Mouse (Mus musculus) olfactory bulb, adult 2 months (tissue): ENCODE results near the gene Ddx23.

Source experiments
- CTCF ChIP-seq: fragments of 200-500 bp; IDR thresholded peaks from 2 replicates; pipeline ENCODE4 v1.5.1; 2012; ENCODE audit warnings: low read depth, mild to moderate bottlenecking, low read length, moderate library complexity; ENCODE audit not compliant: insufficient read depth
- POLR2A ChIP-seq: fragments of 200-500 bp; IDR thresholded peaks from 2 replicates; pipeline ENCODE4 v1.6.1; 2012; ENCODE audit warnings: mild to moderate bottlenecking, low read depth, low read length, moderate library complexity; ENCODE audit not compliant: insufficient read depth

- TF ChIP-seq CTCF (peak; percentile 41; the same call in 1 of the 2 replicates), POLR2A (no peak)
These were observed 45.5 kb downstream of the Ddx23 start for GRCm38 (mm10) chr15:98617176-98617537.
